Mouse (Mus musculus): ENCODE data around the gene Pdlim3. TPM values are rescaled to one million over a fixed set of nuclear protein-coding genes. Genes with fewer than 3 reads are reported as not detected.

Gene Pdlim3
- polyA plus RNA-seq, 1 experiment from 2014 or later = 14.0 TPM

GRCm38 (mm10) chr8:45877680-45878079 is 7.6 kb upstream of the Pdlim3 start:
- peaks cover 18% of the 10 kb centered on the region for H3K4me1 ChIP-seq
- no peak overlapping the region for H3K4me2 ChIP-seq
- no peak overlapping the region for H3K27ac ChIP-seq
- H3K9ac ChIP-seq = no peak overlapping the region
- 89% methylated on average over 7 of the region's 7 CpGs for WGBS
- H3K36me3 ChIP-seq (replicated peaks) = no peaks in the 10 kb centered on the region
- no peak overlapping the region for H3K4me3 ChIP-seq (replicated peaks)
- H3K27me3 ChIP-seq = no peaks in the 10 kb centered on the region
- 0 out of 2 replicates have a peak, but pooled peaks cover 5% of the 10 kb centered on the region for H3K9me3 ChIP-seq
- ATAC-seq (ENCODE audit: low FRiP score) = no peak

- ATAC-seq (ENCODE audit: low FRiP score) = no peak
- 92% methylated on average over 3 of the region's 3 CpGs for WGBS
These were observed 4.8 kb upstream of the Pdlim3 start for GRCm38 (mm10) chr8:45880457-45880856.

GRCm38 (mm10) chr8:45881726-45882125 is 3.5 kb upstream of the Pdlim3 start:
- Histone ChIP-seq H3K9ac (no peak overlapping the region), H3K27ac (no peak overlapping the region), H3K9me3 (0 out of 2 replicates have a peak, but pooled peaks cover 5% of the 10 kb centered on the region), H3K4me3 (replicated peaks) (no peak overlapping the region), H3K36me3 (replicated peaks) (no peaks in the 10 kb centered on the region), H3K4me2 (no peak overlapping the region), H3K27me3 (peaks cover 26% of the 10 kb centered on the region; the same call in 1 of the 2 replicates), H3K4me1 (peaks cover 16% of the 10 kb centered on the region)
- 89% methylated on average over 8 of the region's 8 CpGs for WGBS
- ATAC-seq (ENCODE audit: low FRiP score) = no peak

More at GRCm38 (mm10) chr8:45880457-45880856, 4.8 kb upstream of the Pdlim3 start:
- Histone ChIP-seq H3K4me2 (no peak overlapping the region), H3K27ac (no peak overlapping the region), H3K4me1 (peaks cover 22% of the 10 kb centered on the region), H3K36me3 (replicated peaks) (no peaks in the 10 kb centered on the region), H3K9ac (no peak overlapping the region), H3K27me3 (peaks cover 21% of the 10 kb centered on the region; the same call in 1 of the 2 replicates), H3K9me3 (0 out of 2 replicates have a peak, but pooled peaks cover 5% of the 10 kb centered on the region), H3K4me3 (replicated peaks) (no peak overlapping the region)

GRCm38 (mm10) chr8:45883793-45884192 is 1.5 kb upstream of the Pdlim3 start:
- H3K36me3 ChIP-seq (replicated peaks) = no peaks in the 10 kb centered on the region
- ATAC-seq (ENCODE audit: low FRiP score) = no peak
- WGBS = 48% methylated on average over 4 of the region's 4 CpGs
- peaks cover 26% of the 10 kb centered on the region; the same call in 1 of the 2 replicates for H3K27me3 ChIP-seq
- H3K27ac ChIP-seq = no peak overlapping the region
- peaks cover 16% of the 10 kb centered on the region for H3K4me1 ChIP-seq
- no peak overlapping the region for H3K4me3 ChIP-seq (replicated peaks)
- H3K9me3 ChIP-seq = 0 out of 2 replicates have a peak, but pooled peaks cover 5% of the 10 kb centered on the region
- no peak overlapping the region for H3K9ac ChIP-seq
- H3K4me2 ChIP-seq = no peak overlapping the region

DNA sequence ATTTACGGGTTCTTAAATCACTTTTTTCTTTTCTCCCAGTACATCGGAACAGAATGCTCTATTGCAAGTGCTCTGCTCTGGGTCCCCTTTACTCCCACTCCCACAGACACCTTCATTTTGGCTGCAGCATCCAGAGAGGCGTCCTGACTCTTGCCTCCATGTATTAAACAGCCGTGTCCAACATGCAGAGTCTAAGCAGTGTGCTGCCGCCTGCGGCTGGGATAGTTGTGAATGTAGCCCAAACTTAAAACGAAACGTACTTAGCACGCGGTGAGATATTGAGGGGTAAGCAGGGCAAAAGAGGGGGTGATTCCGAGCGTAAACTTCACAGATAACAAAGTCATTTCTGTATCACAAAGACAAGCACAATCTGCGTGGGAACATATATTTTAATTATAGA is 709 bp upstream of the Pdlim3 start:
- peaks cover 16% of the 10 kb centered on the region for H3K4me1 ChIP-seq
- peaks cover 26% of the 10 kb centered on the region; the same call in 1 of the 2 replicates for H3K27me3 ChIP-seq
- no peak overlapping the region for H3K27ac ChIP-seq
- no peaks in the 10 kb centered on the region for H3K36me3 ChIP-seq (replicated peaks)
- H3K4me3 ChIP-seq (replicated peaks) = peak overlapping the region; percentile 37
- 0 out of 2 replicates have a peak, but pooled peaks cover 5% of the 10 kb centered on the region for H3K9me3 ChIP-seq
- 9% methylated on average over 13 of the region's 13 CpGs for WGBS
- peak overlapping the region; percentile 81 for H3K4me2 ChIP-seq
- no peak overlapping the region for H3K9ac ChIP-seq
- ATAC-seq (ENCODE audit: low FRiP score) = peak; percentile 58; the same call in 1 of the 2 replicates

- no peak for ATAC-seq (ENCODE audit: low FRiP score)
- WGBS = 35% methylated on average over 2 of the region's 2 CpGs
- H3K9ac ChIP-seq = peak overlapping the region; percentile 29; the same call in 1 of the 2 replicates
These were observed 514 bp downstream of the Pdlim3 start for GRCm38 (mm10) chr8:45885775-45886174.

DNA sequence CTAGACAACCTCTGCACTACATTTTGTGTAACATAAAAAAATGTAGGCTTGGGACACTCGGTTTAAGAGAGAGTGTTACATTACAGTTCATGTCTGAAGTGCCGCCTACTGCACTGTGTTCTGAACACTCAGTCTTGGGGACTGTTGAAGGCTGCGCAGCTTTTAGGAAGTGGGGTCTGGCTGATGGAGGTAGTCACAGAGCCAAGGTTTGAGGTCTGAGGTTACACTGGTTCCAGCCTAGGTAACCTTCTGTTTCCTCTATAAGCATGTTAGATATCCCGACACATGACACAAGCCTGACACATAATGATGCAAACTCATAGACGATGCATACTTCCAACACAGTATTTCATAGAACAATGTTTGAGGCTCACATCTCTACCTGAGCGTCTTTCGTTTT is 4.5 kb downstream of the Pdlim3 start:
- H3K9ac ChIP-seq = no peak overlapping the region
- ATAC-seq (ENCODE audit: low FRiP score) = no peak
- peaks cover 10% of the 10 kb centered on the region for H3K4me1 ChIP-seq
- WGBS = 94% methylated on average over 7 of the region's 7 CpGs
- H3K27ac ChIP-seq = no peak overlapping the region
- peaks cover 10% of the 10 kb centered on the region; the same call in 1 of the 2 replicates for H3K27me3 ChIP-seq
- H3K4me3 ChIP-seq (replicated peaks) = no peak overlapping the region
- H3K36me3 ChIP-seq (replicated peaks) = no peaks in the 10 kb centered on the region
- H3K4me2 ChIP-seq = no peak overlapping the region
- no peaks in the 10 kb centered on the region for H3K9me3 ChIP-seq

More at GRCm38 (mm10) chr8:45885775-45886174, 514 bp downstream of the Pdlim3 start:
- Histone ChIP-seq H3K27me3 (peaks cover 26% of the 10 kb centered on the region; the same call in 1 of the 2 replicates), H3K4me3 (replicated peaks) (peak overlapping the region; percentile 37), H3K4me2 (peak overlapping the region; percentile 81), H3K9me3 (no peaks in the 10 kb centered on the region), H3K36me3 (replicated peaks) (no peaks in the 10 kb centered on the region), H3K4me1 (peaks cover 16% of the 10 kb centered on the region), H3K27ac (no peak overlapping the region)

DNA sequence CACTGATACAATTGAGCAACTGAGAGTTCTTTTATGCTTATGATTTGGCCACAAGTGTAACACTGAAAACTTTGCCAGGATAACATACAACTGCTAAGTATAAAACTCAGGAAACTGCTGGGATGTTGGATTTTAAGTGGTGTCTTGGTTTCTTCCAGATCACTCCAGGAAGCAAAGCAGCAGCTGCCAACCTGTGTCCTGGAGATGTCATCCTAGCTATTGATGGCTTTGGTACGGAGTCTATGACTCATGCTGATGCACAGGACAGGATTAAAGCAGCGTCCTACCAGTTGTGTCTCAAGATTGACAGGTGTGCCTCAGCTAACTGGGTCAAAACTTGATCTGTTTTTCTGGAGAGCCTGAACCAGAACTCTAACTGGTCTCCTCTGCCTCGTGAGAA is 11.3 kb downstream of the Pdlim3 start:
- no peak for ATAC-seq (ENCODE audit: low FRiP score)

DNA sequence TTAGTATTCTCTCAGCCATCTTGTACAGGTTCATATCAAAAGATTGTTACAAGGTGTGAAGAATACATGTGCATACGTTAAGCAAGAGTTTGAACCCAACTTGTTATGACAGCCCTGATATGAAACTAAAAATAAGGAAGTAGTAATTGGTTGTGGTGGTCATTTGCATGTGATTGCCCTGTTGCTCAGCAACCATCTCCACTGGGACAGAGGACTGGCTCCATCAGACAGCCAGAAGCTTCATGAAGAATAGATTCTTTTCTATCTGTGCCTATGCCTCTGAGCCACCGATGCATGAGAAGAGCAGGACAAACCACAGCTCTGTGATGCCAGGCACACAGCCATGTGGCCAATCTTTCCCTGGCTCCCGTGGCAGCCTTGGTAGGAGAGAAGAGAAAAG is 14.5 kb downstream of the Pdlim3 start:
- 62% methylated on average over 3 of the region's 3 CpGs for whole genome bisulfite sequencing
- Histone ChIP-seq H3K27ac (no peak overlapping the region), H3K4me3 (replicated peaks) (no peak overlapping the region), H3K4me1 (peaks cover 4% of the 10 kb centered on the region; the same call in 1 of the 2 replicates), H3K27me3 (peaks cover 14% of the 10 kb centered on the region), H3K9me3 (no peaks in the 10 kb centered on the region), H3K4me2 (no peak overlapping the region), H3K9ac (no peak overlapping the region), H3K36me3 (replicated peaks) (no peaks in the 10 kb centered on the region)
- ATAC-seq (ENCODE audit: low FRiP score) = no peak

More for the DNA sequence above, 11.3 kb downstream of the Pdlim3 start:
- Histone ChIP-seq H3K27me3 (0 out of 2 replicates have a peak, but pooled peaks cover 2% of the 10 kb centered on the region), H3K4me3 (replicated peaks) (no peak overlapping the region), H3K4me2 (no peak overlapping the region), H3K9me3 (no peaks in the 10 kb centered on the region), H3K36me3 (replicated peaks) (no peaks in the 10 kb centered on the region), H3K4me1 (0 out of 2 replicates have a peak, but pooled peaks cover 2% of the 10 kb centered on the region), H3K27ac (no peak overlapping the region), H3K9ac (no peak overlapping the region)
- WGBS = 80% methylated on average over 3 of the region's 3 CpGs

DNA sequence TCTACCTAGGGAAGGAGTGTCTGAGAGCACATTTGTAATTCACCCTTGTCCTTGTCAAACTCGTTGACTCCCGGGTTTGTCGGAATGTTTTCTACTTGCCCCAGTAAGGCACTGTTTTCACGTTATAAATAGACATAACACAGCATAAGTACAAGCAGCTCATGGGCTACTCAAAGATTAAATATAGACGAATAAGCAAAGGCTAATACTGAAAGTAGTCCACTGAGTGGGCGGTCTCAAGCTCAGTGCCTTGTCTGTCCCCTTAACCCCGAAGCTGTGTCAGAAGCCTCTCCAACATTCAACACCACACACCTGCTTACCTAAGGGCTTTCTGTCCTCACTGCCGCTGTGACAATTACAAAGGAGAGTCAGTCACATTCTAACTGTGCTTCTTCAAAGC is 16.4 kb downstream of the Pdlim3 start:
- H3K9ac ChIP-seq = no peak overlapping the region
- peaks cover 10% of the 10 kb centered on the region; the same call in 1 of the 2 replicates for H3K4me1 ChIP-seq
- ATAC-seq (ENCODE audit: low FRiP score) = no peak
- H3K4me2 ChIP-seq = no peak overlapping the region
- H3K9me3 ChIP-seq = no peaks in the 10 kb centered on the region
- H3K27ac ChIP-seq = no peak overlapping the region
- 82% methylated on average over 8 of the region's 8 CpGs for WGBS
- no peak overlapping the region for H3K4me3 ChIP-seq (replicated peaks)
- H3K27me3 ChIP-seq = peaks cover 14% of the 10 kb centered on the region
- H3K36me3 ChIP-seq (replicated peaks) = no peaks in the 10 kb centered on the region

GRCm38 (mm10) chr8:45903659-45904058 is 18.4 kb downstream of the Pdlim3 start:
- Histone ChIP-seq H3K9me3 (no peaks in the 10 kb centered on the region), H3K4me1 (peaks cover 17% of the 10 kb centered on the region; the same call in 1 of the 2 replicates), H3K4me3 (replicated peaks) (no peak overlapping the region), H3K27me3 (peaks cover 14% of the 10 kb centered on the region), H3K4me2 (no peak overlapping the region), H3K9ac (no peak overlapping the region), H3K36me3 (replicated peaks) (no peaks in the 10 kb centered on the region), H3K27ac (no peak overlapping the region)
- ATAC-seq (ENCODE audit: low FRiP score) = no peak
- WGBS = 58% methylated on average over 3 of the region's 3 CpGs

DNA sequence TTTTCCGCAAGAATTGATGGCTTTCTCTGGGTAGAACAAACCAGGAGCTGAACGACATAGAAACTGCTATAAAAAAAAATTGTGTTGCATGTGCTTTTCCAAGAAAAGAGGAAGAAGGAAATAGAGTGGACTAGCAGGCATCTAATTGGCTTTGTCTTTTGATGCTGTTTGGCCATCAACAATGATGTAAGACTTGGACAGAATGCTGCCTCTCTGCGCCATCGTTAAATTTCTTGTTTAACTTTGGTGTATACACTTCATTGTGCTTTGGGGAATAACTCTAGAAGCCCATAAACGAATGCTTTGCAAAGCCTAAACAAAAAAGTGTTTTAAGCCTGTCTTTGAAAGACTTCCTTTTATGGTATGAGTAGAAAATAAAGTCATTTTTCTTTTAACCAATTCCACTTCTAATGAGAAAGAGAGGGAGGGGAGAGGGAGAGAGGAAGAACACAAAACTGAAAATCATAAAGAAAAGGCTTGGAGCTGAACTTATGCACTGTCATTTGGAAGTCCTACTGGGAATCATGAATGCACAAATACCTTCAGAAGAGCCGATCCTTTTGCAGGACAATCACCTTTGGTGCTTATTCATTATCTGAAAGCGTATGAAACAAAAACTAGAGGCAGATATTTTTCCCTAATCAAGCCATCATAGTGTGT is 20.5 kb downstream of the Pdlim3 start:
- peaks cover 17% of the 10 kb centered on the region for H3K4me1 ChIP-seq
- peak; percentile 53; the same call in 1 of the 2 replicates for ATAC-seq (ENCODE audit: low FRiP score)
- H3K27ac ChIP-seq = no peak overlapping the region
- no peaks in the 10 kb centered on the region for H3K9me3 ChIP-seq
- H3K4me3 ChIP-seq (replicated peaks) = no peak overlapping the region
- 28% methylated on average over 7 of the region's 7 CpGs for WGBS
- H3K36me3 ChIP-seq (replicated peaks) = no peaks in the 10 kb centered on the region
- H3K27me3 ChIP-seq = peaks cover 14% of the 10 kb centered on the region
- no peak overlapping the region for H3K4me2 ChIP-seq
- H3K9ac ChIP-seq = no peak overlapping the region

Data from forebrain, embryonic 12.5 days (tissue).